Mouse (Mus musculus): Measurements from ENCODE around the gene Gm20422. TPM values are rescaled to one million over a fixed set of nuclear protein-coding genes. Genes with fewer than 3 reads are reported as not detected.
A peak's percentile ranks its signal among the peaks of the same experiment; 100 is the strongest.
"Not testable (repeated sequence)": the region's sequence is repeated elsewhere in the genome, so short reads cannot be mapped to it uniquely, and the experiment has no call there.

Gm20422 gene
- polyA plus RNA-seq, 1 experiment from 2014 or later, result not detected

- Histone ChIP-seq H3K27ac (replicated peaks) (no peak overlapping the region), H3K9me3 (replicated peaks) (no peaks in the 10 kb centered on the region), H3K36me3 (peaks cover 36% of the 10 kb centered on the region), H3K27me3 (no peaks in the 10 kb centered on the region), H3K4me1 (no peaks in the 10 kb centered on the region), H3K9ac (no peak overlapping the region), H3K4me2 (replicated peaks) (no peak overlapping the region), H3K4me3 (replicated peaks) (no peak overlapping the region)
- no peak for ATAC-seq (ENCODE audit: insufficient number of reproducible peaks, low FRiP score, low TSS enrichment, low read depth)
- WGBS, result 94% methylated on average over 5 of the region's 5 CpGs
These were observed 16.4 kb downstream of the Gm20422 start for GRCm38 (mm10) chr8:69758316-69758715.

- no peak overlapping the region for H3K4me3 ChIP-seq (replicated peaks)
- H3K4me2 ChIP-seq (replicated peaks), result no peak overlapping the region
- no peak overlapping the region for H3K9ac ChIP-seq
- peaks cover 11% of the 10 kb centered on the region for H3K4me1 ChIP-seq
- no peak overlapping the region for H3K27ac ChIP-seq (replicated peaks)
- no peaks in the 10 kb centered on the region for H3K27me3 ChIP-seq
- peaks cover 10% of the 10 kb centered on the region; the same call in 1 of the 2 replicates for H3K36me3 ChIP-seq
- ATAC-seq (ENCODE audit: insufficient number of reproducible peaks, low FRiP score, low TSS enrichment, low read depth), result no peak
- WGBS, result 84% methylated on average over 2 of the region's 2 CpGs
- H3K9me3 ChIP-seq (replicated peaks), result no peaks in the 10 kb centered on the region
These were observed 22.2 kb downstream of the Gm20422 start for GRCm38 (mm10) chr8:69752437-69752836.

- peak within 1 kb of the TSS; percentile 73 for H3K4me3 ChIP-seq (replicated peaks)
- peak within 1 kb of the TSS; percentile 93 for H3K9ac ChIP-seq
- H3K27me3 ChIP-seq, result no peaks in the 10 kb centered on the region
- peak; percentile 98 for ATAC-seq (ENCODE audit: insufficient number of reproducible peaks, low FRiP score, low TSS enrichment, low read depth)
- H3K27ac ChIP-seq (replicated peaks), result peak within 1 kb of the TSS; percentile 99
- H3K4me2 ChIP-seq (replicated peaks), result peak within 1 kb of the TSS; percentile 49
- WGBS, result 2% methylated on average over 48 of the region's 48 CpGs
- 0 out of 2 replicates have a peak, but pooled peaks cover 4% of the 10 kb centered on the region for H3K36me3 ChIP-seq
- H3K4me1 ChIP-seq, result peaks cover 11% of the 10 kb centered on the region
- H3K9me3 ChIP-seq (replicated peaks), result no peaks in the 10 kb centered on the region
These were observed 24.9 kb downstream of the Gm20422 start, which contains the start of gene Zfp963 for GRCm38 (mm10) chr8:69749544-69750454. TSS of gene Zfp963 (minus strand) at chr8:69749970.

- Histone ChIP-seq H3K9ac (no peak overlapping the region), H3K36me3 (peaks cover 20% of the 10 kb centered on the region), H3K9me3 (replicated peaks) (no peaks in the 10 kb centered on the region), H3K4me2 (replicated peaks) (no peak overlapping the region), H3K4me1 (no peaks in the 10 kb centered on the region), H3K27me3 (no peaks in the 10 kb centered on the region), H3K4me3 (replicated peaks) (no peak overlapping the region), H3K27ac (replicated peaks) (no peak overlapping the region)
- 83% methylated on average over 2 of the region's 2 CpGs for WGBS
- no peak for ATAC-seq (ENCODE audit: insufficient number of reproducible peaks, low FRiP score, low TSS enrichment, low read depth)
These were observed 33.5 kb downstream of the Gm20422 start for GRCm38 (mm10) chr8:69741231-69741630.

- Histone ChIP-seq H3K9ac (no peak overlapping the region), H3K36me3 (peaks cover 20% of the 10 kb centered on the region), H3K27me3 (no peaks in the 10 kb centered on the region), H3K4me2 (replicated peaks) (no peak overlapping the region), H3K4me1 (no peaks in the 10 kb centered on the region), H3K9me3 (replicated peaks) (no peaks in the 10 kb centered on the region), H3K27ac (replicated peaks) (no peak overlapping the region), H3K4me3 (replicated peaks) (no peak overlapping the region)
- WGBS, result 84% methylated on average over 6 of the region's 6 CpGs
- no peak for ATAC-seq (ENCODE audit: insufficient number of reproducible peaks, low FRiP score, low TSS enrichment, low read depth)
These were observed 33.9 kb downstream of the Gm20422 start for GRCm38 (mm10) chr8:69740763-69741162.

- Histone ChIP-seq H3K27ac (replicated peaks) (no peak overlapping the region), H3K4me3 (replicated peaks) (no peak overlapping the region), H3K4me1 (no peaks in the 10 kb centered on the region), H3K36me3 (no peaks in the 10 kb centered on the region), H3K9me3 (replicated peaks) (no peaks in the 10 kb centered on the region), H3K9ac (no peak overlapping the region), H3K4me2 (replicated peaks) (no peak overlapping the region), H3K27me3 (no peaks in the 10 kb centered on the region)
- 71% methylated on average over 1 of the region's 1 CpGs for WGBS
- no peak for ATAC-seq (ENCODE audit: insufficient number of reproducible peaks, low FRiP score, low TSS enrichment, low read depth)
These were observed 39.2 kb downstream of the Gm20422 start for GRCm38 (mm10) chr8:69735495-69735894.

GRCm38 (mm10) chr8:69717232-69717580 lies 57.5 kb downstream of the Gm20422 start:
- Histone ChIP-seq H3K4me3 (replicated peaks) (peak overlapping the region; percentile 100), H3K4me1 (peaks cover 25% of the 10 kb centered on the region), H3K27ac (replicated peaks) (peak overlapping the region; percentile 68; the same call in 1 of the 2 replicates), H3K9me3 (replicated peaks) (no peaks in the 10 kb centered on the region), H3K4me2 (replicated peaks) (peak overlapping the region; percentile 51), H3K9ac (no peak overlapping the region), H3K27me3 (no peaks in the 10 kb centered on the region), H3K36me3 (0 out of 2 replicates have a peak, but pooled peaks cover 6% of the 10 kb centered on the region)
- WGBS, result 36% methylated on average over 5 of the region's 5 CpGs
- ATAC-seq (ENCODE audit: insufficient number of reproducible peaks, low FRiP score, low TSS enrichment, low read depth), result 0 out of 2 replicates have a peak, but pooled peaks have one; percentile 4

- H3K9me3 ChIP-seq (replicated peaks), result no peaks in the 10 kb centered on the region
- no peaks in the 10 kb centered on the region for H3K27me3 ChIP-seq
- under 1% methylated on average over 52 of the region's 52 CpGs for WGBS
- peak overlapping the region; percentile 100 for H3K27ac ChIP-seq (replicated peaks)
- peaks cover 11% of the 10 kb centered on the region for H3K36me3 ChIP-seq
- peaks cover 25% of the 10 kb centered on the region for H3K4me1 ChIP-seq
- peak overlapping the region; percentile 100 for H3K4me3 ChIP-seq (replicated peaks)
- peak overlapping the region; percentile 99 for H3K9ac ChIP-seq
- ATAC-seq (ENCODE audit: insufficient number of reproducible peaks, low FRiP score, low TSS enrichment, low read depth), result peak; percentile 100
- H3K4me2 ChIP-seq (replicated peaks), result peak overlapping the region; percentile 51
These were observed 58.1 kb downstream of the Gm20422 start for GRCm38 (mm10) chr8:69716403-69717231.

- no peak for ATAC-seq (ENCODE audit: insufficient number of reproducible peaks, low FRiP score, low TSS enrichment, low read depth)
- Histone ChIP-seq H3K9ac (no peak overlapping the region), H3K27me3 (no peaks in the 10 kb centered on the region), H3K9me3 (replicated peaks) (no peaks in the 10 kb centered on the region), H3K36me3 (peaks cover 21% of the 10 kb centered on the region), H3K27ac (replicated peaks) (no peak overlapping the region), H3K4me3 (replicated peaks) (peak overlapping the region; percentile 100), H3K4me1 (peaks cover 25% of the 10 kb centered on the region), H3K4me2 (replicated peaks) (peak overlapping the region; percentile 51)
- WGBS, result 77% methylated on average over 6 of the region's 6 CpGs
These were observed 59.3 kb downstream of the Gm20422 start for GRCm38 (mm10) chr8:69715366-69715765.

GRCm38 (mm10) chr8:69713516-69713915 lies 61.2 kb downstream of the Gm20422 start:
- Histone ChIP-seq H3K36me3 (peaks cover 38% of the 10 kb centered on the region), H3K9ac (no peak overlapping the region), H3K4me2 (replicated peaks) (no peak overlapping the region), H3K27me3 (no peaks in the 10 kb centered on the region), H3K4me3 (replicated peaks) (no peak overlapping the region), H3K27ac (replicated peaks) (no peak overlapping the region), H3K9me3 (replicated peaks) (no peaks in the 10 kb centered on the region), H3K4me1 (peaks cover 25% of the 10 kb centered on the region)
- 82% methylated on average over 8 of the region's 8 CpGs for WGBS
- no peak for ATAC-seq (ENCODE audit: insufficient number of reproducible peaks, low FRiP score, low TSS enrichment, low read depth)

- WGBS, result over 99% methylated on average over 8 of the region's 10 CpGs
- H3K9me3 ChIP-seq (replicated peaks); H3K4me2 ChIP-seq (replicated peaks); ATAC-seq (ENCODE audit: insufficient number of reproducible peaks, low FRiP score, low TSS enrichment, low read depth); H3K27me3 ChIP-seq; H3K4me3 ChIP-seq (replicated peaks); H3K9ac ChIP-seq; H3K27ac ChIP-seq (replicated peaks): not testable (repeated sequence)
- peaks cover 67% of the 10 kb centered on the region for H3K36me3 ChIP-seq
- H3K4me1 ChIP-seq, result peaks cover 20% of the 10 kb centered on the region
These were observed 64.1 kb downstream of the Gm20422 start, which contains the start of gene Zfp869 for GRCm38 (mm10) chr8:69710624-69711023. TSS of gene Zfp869 (minus strand) at chr8:69710724.
